Mouse (Mus musculus): ENCODE measurements around the gene Rab13.

GRCm38 (mm10) chr3:90220531-90220951 lies 7.0 kb downstream of the Rab13 start:
- no peak for TF ChIP-seq MYOG (IDR thresholded peaks at IDR 0.05; ENCODE audit: control insufficient read depth in 1 of 3, insufficient read depth in 1 of 3, insufficient read length in 2 of 3, low read depth in 2 of 3)
- TF ChIP-seq POLR2A (IDR thresholded peaks at IDR 0.05; ENCODE audit: insufficient read length, low read depth) = peak; percentile 78
- no peak for TF ChIP-seq MYOD1 (IDR thresholded peaks at IDR 0.05; ENCODE audit: control insufficient read depth in 1 of 3, insufficient read length in 2 of 3, low read depth in 2 of 3)
- TF ChIP-seq E2F4 (IDR thresholded peaks at IDR 0.05; ENCODE audit: insufficient read depth) = no peak

Data from myocyte (in vitro differentiated cells).